Mouse (Mus musculus) right cerebral cortex, postnatal 4 days (tissue): Measurements from ENCODE around the gene Ngfr.
A peak's percentile ranks its signal among the peaks of the same experiment; 100 is the strongest.

ENCODE experiments used
- DNase-seq: peaks from one replicate; pipeline ENCODE4 v3.0.0-alpha.2; 2022

The Ngfr gene

GRCm38 (mm10) chr11:95563849-95564248, 23.7 kb downstream of the Ngfr start:
- DNase-seq, result no peak

DNA sequence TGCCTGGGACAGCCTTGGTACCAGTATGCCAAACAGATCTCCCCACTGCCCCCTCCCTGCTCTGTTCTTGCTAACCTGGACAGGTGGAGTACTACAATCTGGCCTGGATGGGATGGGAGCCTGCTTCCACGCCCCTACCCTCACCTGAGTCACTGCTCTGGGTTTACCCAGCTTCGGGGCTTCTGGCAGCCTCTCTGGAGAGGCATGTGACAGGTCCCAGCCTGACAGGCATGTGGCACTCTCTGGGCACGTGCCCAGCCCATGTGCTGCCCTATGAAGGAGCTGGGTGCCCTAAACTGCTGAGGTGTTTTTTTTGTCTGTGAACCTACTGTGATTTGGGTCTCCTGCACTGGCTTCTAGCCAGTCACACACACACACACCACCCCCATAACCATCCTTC, 26.8 kb downstream of the Ngfr start:
- DNase-seq, result no peak

GRCm38 (mm10) chr11:95559761-95560160, 27.8 kb downstream of the Ngfr start:
- DNase-seq, result no peak

- no peak for DNase-seq
Measured at GRCm38 (mm10) chr11:95557719-95558118, 29.8 kb downstream of the Ngfr start.

DNA sequence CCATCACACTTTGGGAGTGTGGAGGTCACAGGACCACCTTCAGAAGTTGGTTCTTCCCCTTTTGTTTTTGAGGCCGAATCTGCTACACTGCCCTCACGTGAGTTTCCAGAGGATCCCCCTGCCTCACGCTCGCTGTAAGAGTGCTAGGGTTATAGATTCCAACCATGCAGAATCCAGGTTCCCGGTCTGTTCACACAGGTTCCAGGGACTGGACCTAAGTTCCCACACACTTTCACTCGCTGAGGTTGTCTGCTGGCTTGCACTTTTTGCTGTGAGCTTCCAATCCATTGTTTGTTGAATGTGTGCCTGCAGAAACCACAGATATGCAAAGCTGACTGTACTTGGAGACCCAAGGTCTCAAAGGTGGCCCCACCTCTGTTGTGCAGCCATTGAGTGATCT, 30.5 kb downstream of the Ngfr start:
- no peak for DNase-seq

GRCm38 (mm10) chr11:95555279-95555678, 32.3 kb downstream of the Ngfr start:
- no peak for DNase-seq

DNA sequence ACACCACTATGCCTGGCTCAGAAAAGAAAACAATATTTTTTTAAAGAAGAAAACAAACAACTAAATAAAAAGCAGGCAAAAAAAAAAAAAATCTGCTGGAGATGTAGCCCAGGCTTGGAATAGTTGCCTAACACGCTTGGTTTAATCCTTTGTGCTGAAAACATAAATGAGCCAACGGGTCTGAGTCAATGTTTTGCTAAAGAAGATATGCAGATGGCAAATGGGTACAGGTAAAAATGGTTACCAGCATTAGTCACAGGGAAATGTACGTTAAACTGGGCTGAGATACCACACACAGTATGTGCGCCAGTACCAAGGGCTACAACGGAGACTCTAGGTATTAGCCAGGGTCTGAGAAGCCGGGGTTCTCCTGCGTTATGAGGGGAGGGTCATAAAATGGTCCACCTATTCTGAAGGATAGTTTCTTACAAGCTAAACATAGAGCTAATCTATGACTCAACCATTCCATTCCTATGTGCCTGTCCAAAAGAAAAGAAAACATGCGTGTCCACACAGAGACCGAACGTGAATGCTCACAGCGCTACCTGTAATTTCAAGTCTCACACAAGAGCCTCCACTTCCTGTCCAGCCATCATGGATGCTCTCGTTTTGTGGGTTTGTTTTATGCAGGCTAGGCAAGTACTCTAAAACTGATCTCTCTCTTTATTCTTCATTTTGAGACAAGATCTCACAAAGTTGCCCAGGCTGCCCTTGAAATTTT, 37.1 kb downstream of the Ngfr start:
- DNase-seq, result no peak

DNA sequence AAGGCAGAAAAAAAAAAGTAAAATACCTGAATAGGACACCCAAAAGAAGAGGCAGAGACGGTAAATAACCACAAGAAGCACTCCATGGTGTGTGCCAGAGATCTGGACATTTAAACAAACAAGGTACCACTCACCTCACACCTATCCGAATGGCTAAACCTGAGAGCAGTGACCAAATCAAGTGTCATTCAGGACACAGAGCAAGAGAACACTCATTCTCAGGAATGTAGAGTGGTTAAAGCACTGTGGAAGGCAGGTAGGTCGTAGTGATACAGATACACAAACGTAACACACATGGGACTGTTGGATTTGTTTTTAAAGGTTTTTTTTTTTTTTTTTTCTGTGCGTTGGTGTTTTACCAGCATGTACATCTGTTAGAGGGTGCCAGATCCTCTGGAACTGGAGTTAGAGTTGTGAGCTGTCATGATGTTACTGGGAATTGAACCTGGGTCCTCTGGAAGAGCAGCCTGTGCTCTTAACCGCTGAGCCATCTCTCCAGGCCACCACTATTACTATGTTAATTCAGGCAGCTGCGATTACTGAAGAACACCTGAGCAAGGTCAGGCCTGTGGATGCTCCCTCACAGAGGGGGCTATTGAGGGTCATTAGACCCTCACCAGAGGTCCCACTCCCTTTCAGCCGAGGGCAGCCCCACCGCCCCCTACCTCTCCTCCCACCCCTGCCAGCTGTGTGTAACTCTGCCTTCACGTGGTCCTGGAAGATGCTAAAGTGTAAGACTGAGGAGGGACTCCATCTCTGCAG, 41.3 kb downstream of the Ngfr start:
- DNase-seq, result no peak

- DNase-seq, result no peak
Measured at GRCm38 (mm10) chr11:95544546-95545327, 42.8 kb downstream of the Ngfr start.

DNA sequence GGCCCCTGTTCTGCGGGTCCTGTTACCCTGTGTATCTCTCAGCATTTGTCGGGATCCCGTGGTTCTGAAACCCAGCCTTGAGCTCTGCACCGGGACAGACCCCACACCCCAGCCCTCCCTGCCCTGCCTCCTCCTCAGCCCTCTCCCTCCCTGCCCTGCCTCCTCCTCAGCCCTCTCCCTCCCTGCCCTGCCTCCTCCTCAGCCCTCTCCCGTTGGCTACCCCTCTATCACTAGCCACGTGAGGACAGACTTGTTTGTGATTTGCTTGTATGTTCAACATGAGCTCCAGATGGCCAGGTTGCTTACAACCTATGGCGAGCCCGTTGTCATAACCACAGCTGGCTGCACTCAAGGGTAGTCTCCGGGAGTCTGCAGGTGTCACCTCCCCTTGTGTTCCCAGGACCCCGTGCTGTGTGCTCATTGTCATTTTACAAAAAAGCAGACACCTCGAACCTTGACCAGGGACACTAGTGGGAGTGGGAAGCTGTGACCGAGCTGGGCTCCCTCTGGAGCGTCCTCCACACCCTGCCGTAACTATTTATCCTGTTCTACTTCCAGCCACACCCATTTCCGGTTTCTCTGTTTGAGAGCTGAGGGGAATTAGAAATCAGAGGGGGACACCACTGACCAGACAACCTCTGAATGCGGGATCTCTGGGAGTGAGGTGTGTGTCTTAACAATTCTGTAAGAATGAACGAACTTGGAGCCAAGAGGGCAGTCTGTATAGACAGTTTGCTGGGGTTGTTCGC, 46.7 kb downstream of the Ngfr start:
- DNase-seq, result no peak

DNA sequence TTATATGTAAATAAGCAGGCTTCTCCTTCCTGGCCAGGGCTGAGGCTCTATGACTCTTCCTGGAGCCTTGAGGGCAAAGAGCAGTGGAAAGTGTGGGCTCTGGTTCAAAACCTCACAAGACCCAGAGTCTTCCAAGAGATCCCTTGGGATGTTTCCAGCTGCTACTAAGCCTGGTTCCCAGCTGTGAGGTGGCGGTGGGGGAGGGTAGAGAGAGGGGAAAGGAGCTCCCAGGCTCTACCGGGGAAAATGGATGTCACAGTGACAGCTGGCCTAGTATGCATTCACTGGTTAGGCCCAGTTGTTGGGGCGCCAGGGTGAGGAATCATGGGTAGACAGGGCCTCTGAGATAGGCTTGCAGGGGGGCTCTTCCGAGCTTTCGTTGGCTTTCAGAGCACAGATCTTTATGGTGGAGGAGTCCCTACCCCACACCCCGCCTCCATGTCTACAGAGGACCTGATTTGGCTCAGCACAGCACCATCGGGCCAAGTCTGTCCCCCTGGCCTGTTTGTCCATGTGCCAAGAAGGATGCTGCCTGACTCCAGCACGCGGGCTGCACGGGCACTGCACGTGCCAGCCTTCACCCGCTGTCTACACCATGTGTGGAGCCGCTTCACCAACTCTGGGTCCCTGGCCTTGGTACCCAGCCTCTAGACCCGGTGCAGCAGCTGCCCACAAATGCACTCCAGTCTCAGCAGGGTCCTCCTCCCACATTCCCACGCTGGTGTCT, 49.0 kb downstream of the Ngfr start:
- no peak for DNase-seq

- peak; percentile 97 for DNase-seq
Measured at GRCm38 (mm10) chr11:95533484-95534160, 53.9 kb downstream of the Ngfr start.

- no peak for DNase-seq
Measured at GRCm38 (mm10) chr11:95532353-95533072, 55.0 kb downstream of the Ngfr start.

DNA sequence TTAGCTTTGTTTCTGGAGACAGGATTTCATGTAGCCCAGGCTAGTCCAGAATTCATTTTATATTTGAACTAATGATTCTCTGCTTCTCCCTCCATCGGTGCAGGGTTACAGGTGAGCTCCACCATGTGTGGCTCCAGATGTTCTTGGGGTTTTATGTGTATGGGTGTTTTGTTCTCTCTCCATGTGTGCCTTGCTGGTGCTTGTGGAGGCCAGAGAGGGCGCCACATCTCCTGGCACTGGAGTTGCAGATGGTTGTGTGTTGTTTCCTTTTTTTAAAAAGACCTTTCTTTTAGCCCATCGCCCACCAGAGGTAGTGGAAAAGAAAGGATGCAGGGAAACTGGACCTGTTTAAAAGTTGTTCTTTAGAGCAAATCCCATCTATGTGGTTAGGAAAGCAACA, 59.3 kb downstream of the Ngfr start:
- no peak for DNase-seq

DNA sequence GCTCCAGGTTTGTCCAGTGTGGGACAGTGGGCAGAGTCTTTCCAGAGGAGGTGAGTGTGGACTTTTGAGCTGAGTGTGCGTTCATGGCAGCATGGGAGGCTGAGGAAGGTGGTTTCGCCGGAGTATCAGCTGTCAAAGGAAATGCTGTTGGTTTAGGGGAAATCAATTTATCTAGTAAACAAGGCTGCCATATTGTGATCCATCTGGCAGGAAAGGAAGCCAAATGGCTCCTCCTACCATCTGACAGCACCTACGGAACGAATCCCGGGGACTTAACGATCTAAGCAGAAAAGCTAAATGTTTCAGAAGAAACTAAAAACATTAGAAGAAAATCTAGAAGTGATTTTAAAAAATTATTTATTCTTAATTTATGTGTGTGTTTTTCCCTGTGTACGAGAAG, 60.2 kb downstream of the Ngfr start:
- no peak for DNase-seq

GRCm38 (mm10) chr11:95521563-95521962, 66.0 kb downstream of the Ngfr start:
- peak; percentile 82 for DNase-seq

GRCm38 (mm10) chr11:95520456-95521072, 67.0 kb downstream of the Ngfr start:
- peak; percentile 93 for DNase-seq

GRCm38 (mm10) chr11:95519996-95520395, 67.5 kb downstream of the Ngfr start:
- DNase-seq, result no peak

- DNase-seq, result no peak
Measured at GRCm38 (mm10) chr11:95519299-95519698, 68.2 kb downstream of the Ngfr start.
